Mouse (Mus musculus) heart, embryonic 14.5 days (tissue): ENCODE data around the gene Cacng2. TPM values are rescaled to one million over a fixed set of nuclear protein-coding genes. Genes with fewer than 3 reads are reported as not detected.
A peak's percentile ranks its signal among the peaks of the same experiment; 100 is the strongest.

Experiments used
- ATAC-seq: fragments of 200-750 bp; cut with Nextera tagmentation; 2 replicates; pipeline ENCODE4 v1.8.0; 2017; ENCODE audit warnings: low read depth, moderate TSS enrichment; ENCODE audit not compliant: insufficient number of reproducible peaks, insufficient read depth, low FRiP score
- H3K27ac ChIP-seq, 2 experiments: fragments of 200-500 bp in 1 of 2; fragments of 300-500 bp in 1 of 2; sonication (generic) in 1 of 2; replicated peaks in 1 of 2; 2 replicates each; pipeline ENCODE4 v1.5.1; 2012 to 2014; ENCODE audit warnings: low read depth in 2 of 2, low read length in 2 of 2, control low read depth in 1 of 2, mild to moderate bottlenecking in 1 of 2, mixed read lengths in 1 of 2; ENCODE audit not compliant: control insufficient read depth in 1 of 2, insufficient read depth in 1 of 2
- H3K27me3 ChIP-seq: fragments of 300-500 bp; sonication (generic); 2 replicates; pipeline ENCODE4 v1.6.1; 2014; ENCODE audit warnings: mild to moderate bottlenecking, low read length, control low read depth; ENCODE audit not compliant: control insufficient read depth, insufficient read depth
- H3K36me3 ChIP-seq: fragments of 300-500 bp; sonication (generic); 2 replicates; pipeline ENCODE4 v1.6.1; 2014; ENCODE audit warnings: mild to moderate bottlenecking, control low read depth, low read length, mixed read lengths; ENCODE audit not compliant: control insufficient read depth, insufficient read depth
- H3K4me1 ChIP-seq, 2 experiments: fragments of 200-500 bp in 1 of 2; fragments of 300-500 bp in 1 of 2; sonication (generic) in 1 of 2; 2 replicates each; pipeline ENCODE4 v1.6.1; 2012 to 2014; ENCODE audit warnings: low read length in 2 of 2, control low read depth in 1 of 2, mixed read lengths in 1 of 2; ENCODE audit not compliant: control insufficient read depth in 2 of 2, insufficient read depth in 2 of 2
- H3K4me2 ChIP-seq: fragments of 300-500 bp; sonication (generic); 2 replicates; pipeline ENCODE4 v1.6.1; 2014; ENCODE audit warnings: mild to moderate bottlenecking, low read length
- H3K4me3 ChIP-seq, 2 experiments: fragments of 200-500 bp in 1 of 2; fragments of 300-500 bp in 1 of 2; sonication (generic) in 1 of 2; 2 replicates each; pipeline ENCODE4 v1.5.1; 2012 to 2014; ENCODE audit warnings: low read length in 2 of 2, mild to moderate bottlenecking in 2 of 2, control low read depth in 1 of 2, low read depth in 1 of 2, moderate library complexity in 1 of 2; ENCODE audit not compliant: control insufficient read depth in 1 of 2, insufficient read depth in 1 of 2
- H3K9ac ChIP-seq: fragments of 300-500 bp; sonication (generic); 2 replicates; pipeline ENCODE4 v1.6.1; 2014; ENCODE audit warnings: mild to moderate bottlenecking, low read length
- H3K9me3 ChIP-seq: fragments of 300-500 bp; sonication (generic); 2 replicates; pipeline ENCODE4 v1.6.1; 2016; ENCODE audit warnings: low read length, control low read depth; ENCODE audit not compliant: control insufficient read depth
- WGBS: fragments of 180-500 bp; shearing (Covaris S2); extraction: QIAGEN DNeasy Blood & Tissue Kit; methylation state at CpG from one replicate; pipeline ENCODE4 v1.1.7; 2014; 5-methylcytosine and 5-hydroxymethylcytosine counted together
- polyA plus RNA-seq: library from polyadenylated mRNA; unstranded; fragments of >200 nt; fragmentation: Nextera tagmentation; extraction: Ambion mirVana; gene quantifications from 2 replicates; pipeline ENCODE4 v1.2.1, GENCODE M21; 2014

The Cacng2 gene
- polyA plus RNA-seq, 1 experiment from 2014 or later, result not detected

DNA sequence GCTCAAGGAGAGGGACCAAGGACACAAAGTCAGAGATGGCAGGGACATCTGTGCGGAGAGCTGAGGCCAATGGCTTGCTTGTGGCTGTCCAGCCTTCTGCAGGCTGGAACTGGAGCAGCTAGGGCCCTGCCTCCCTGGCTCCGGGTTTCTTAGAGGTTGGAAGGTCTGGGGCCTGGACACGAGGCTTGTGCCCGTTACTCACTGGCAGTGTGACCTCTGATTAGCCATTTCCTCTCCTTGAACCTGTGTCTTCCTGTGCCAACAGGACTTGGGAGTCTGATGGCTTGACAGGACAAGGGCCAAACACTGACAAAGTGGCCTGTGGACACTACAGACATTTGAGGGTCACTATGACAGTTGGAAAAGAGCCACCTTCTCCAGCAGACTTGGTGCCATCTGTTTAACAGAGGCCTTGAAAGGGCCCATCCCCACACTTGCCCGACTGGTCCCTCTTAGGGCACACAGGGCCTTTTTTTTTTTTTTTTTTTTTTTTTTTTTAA lies 138.6 kb downstream of the Cacng2 start:
- no peaks in the 10 kb centered on the region for H3K9me3 ChIP-seq
- no peak overlapping the region for H3K4me3 ChIP-seq
- H3K36me3 ChIP-seq, result no peaks in the 10 kb centered on the region
- no peak overlapping the region for H3K27ac ChIP-seq
- no peak for ATAC-seq
- no peak overlapping the region for H3K4me2 ChIP-seq
- no peak overlapping the region for H3K9ac ChIP-seq
- 52% methylated on average over 5 of the region's 5 CpGs for WGBS
- no peaks in the 10 kb centered on the region for H3K4me1 ChIP-seq
- no peaks in the 10 kb centered on the region; the same call in 1 of the 2 replicates for H3K27me3 ChIP-seq

DNA sequence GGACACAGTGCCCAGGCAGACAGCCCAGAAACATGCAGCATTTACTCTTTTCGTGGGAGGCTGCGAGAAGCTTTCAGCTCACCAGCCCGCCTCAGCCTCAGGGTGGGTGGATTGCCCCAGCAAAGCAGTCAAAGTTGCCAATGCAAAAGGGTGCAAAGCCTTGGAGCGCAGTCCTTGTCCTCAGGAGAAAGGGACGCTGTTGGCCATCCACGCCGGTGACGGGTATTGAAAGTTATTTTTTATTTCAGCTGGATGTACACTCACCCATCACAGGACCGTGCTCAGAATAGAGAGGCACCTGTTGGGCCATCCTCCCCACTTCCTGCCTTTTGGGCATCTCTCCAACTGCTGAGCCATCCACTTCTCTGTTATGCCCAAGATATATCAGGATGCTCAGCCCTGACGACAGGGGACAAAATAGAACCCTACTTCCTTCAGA lies 140.4 kb downstream of the Cacng2 start:
- 76% methylated on average over 10 of the region's 10 CpGs for WGBS
- no peak overlapping the region for H3K4me3 ChIP-seq
- H3K36me3 ChIP-seq, result no peaks in the 10 kb centered on the region
- no peaks in the 10 kb centered on the region; the same call in 1 of the 2 replicates for H3K27me3 ChIP-seq
- no peak overlapping the region for H3K27ac ChIP-seq
- H3K4me2 ChIP-seq, result no peak overlapping the region
- no peak for ATAC-seq
- no peak overlapping the region for H3K9ac ChIP-seq
- H3K4me1 ChIP-seq, result no peaks in the 10 kb centered on the region
- no peaks in the 10 kb centered on the region for H3K9me3 ChIP-seq

DNA sequence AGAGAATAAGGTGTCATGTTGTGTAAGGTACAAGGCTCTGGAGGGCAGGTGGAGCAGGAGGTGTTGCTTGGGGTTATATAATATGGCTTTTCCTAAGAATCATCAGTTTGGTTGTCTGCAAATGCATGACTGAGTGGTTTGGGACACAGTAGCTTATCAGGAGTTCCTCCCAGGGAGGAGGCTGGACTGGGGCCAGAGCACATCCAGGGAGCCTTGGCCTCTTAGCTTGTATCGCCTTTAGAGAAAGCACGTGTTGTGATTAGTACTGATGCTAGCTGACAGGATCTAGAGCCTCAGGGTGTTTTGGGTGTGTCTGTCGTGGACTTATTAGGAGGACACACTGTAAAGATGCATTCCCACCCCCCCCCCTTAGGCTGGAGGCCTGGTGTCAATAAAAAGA lies 142.2 kb downstream of the Cacng2 start:
- H3K4me3 ChIP-seq, result no peak overlapping the region
- no peak overlapping the region for H3K9ac ChIP-seq
- H3K27me3 ChIP-seq, result no peaks in the 10 kb centered on the region; the same call in 1 of the 2 replicates
- no peak overlapping the region for H3K4me2 ChIP-seq
- H3K4me1 ChIP-seq, result no peaks in the 10 kb centered on the region
- no peak overlapping the region for H3K27ac ChIP-seq
- no peaks in the 10 kb centered on the region for H3K36me3 ChIP-seq
- no peaks in the 10 kb centered on the region for H3K9me3 ChIP-seq
- ATAC-seq, result no peak
- 50% methylated on average over 3 of the region's 3 CpGs for WGBS

DNA sequence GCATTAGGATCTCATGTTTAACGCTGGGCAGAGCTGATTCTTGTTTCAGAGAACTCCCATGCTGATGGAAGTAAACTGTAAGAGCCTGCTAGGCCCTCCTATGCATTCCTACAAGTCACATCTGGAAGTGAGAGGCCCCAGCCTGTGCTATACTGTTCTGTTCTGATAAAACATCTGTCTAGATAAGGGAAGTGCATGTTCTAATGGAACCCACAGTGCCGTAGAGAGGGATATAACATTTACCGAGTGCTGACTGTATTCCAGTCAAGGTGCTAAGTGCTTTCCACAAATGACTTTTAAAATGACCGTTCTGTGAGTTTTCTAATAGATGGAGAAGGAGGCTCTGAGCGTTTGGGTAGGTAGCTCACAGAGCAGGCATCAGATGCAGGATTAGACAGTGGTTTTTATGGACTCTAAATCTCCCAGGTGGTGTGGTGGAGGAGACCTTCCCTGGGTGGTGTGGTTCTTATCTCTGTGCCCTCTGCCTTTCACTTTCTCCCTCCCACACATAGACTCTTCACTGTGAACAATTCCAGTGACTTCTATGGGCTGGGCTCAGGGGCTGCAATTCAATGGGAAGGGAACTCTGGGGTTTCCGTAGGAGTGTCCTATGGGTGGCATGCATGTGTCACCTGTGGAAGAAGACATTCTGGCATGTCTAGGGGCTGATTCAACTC lies 145.5 kb downstream of the Cacng2 start:
- no peak overlapping the region for H3K4me3 ChIP-seq
- 59% methylated on average over 6 of the region's 6 CpGs for WGBS
- H3K4me2 ChIP-seq, result no peak overlapping the region

DNA sequence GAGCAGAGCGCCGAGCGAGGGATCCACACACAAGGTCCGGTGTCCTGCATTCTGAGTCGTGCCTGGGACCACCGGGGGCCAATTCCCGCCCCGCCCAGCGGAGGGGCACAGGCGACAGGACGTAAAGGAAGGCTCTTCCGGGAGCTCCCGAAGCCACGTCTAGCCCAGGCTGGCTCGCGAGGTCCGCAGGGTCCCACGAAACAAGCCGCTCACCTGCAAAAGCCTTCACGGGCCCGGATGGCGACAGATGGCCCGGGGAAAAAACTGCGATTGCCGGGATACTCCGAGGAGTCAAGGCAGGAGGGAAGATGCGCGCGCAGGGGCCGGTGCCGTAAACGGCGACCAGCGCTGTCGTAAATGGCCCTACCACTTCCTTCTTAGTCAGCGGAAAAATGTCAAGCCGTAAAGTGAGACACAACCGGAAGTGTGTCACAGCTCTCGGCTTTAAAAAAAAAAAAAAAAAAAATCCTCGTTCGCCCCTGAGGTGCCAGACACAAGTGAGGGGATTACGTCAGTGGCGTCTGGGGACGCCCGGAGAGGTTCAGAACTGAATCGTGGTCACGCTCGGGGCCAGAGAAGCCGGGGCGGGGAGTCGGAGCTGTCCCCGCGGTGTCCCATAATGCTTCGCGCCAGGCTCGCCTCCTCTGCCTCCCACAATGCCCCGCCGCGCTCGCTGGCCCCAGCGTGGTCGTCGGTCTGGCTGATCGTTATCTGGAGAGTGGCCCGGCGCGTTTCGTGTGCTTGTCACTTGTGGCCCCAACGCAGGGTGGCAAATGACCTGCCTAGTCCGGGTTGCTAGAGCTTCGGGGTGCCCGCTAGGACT lies 149.1 kb downstream of the Cacng2 start, which contains the start of gene Eif3d:
TSS of gene Eif3d (minus strand) at position 344 of the 823 bp plus-strand sequence.
- Histone ChIP-seq H3K4me1 (peaks cover 3 to 11% of the 10 kb centered on the region in 2 experiments), H3K4me2 (peak within 1 kb of the TSS; percentile 97), H3K9ac (peak within 1 kb of the TSS; percentile 99), H3K4me3 (peak within 1 kb of the TSS; percentile 79 to 94), H3K9me3 (no peaks in the 10 kb centered on the region), H3K27ac (peak within 1 kb of the TSS; percentile 99 to 100), H3K36me3 (peaks cover 30% of the 10 kb centered on the region), H3K27me3 (no peaks in the 10 kb centered on the region)
- under 1% methylated on average over 72 of the region's 72 CpGs for WGBS
- peak; percentile 86 for ATAC-seq

More for the DNA sequence above, 145.5 kb downstream of the Cacng2 start:
- peaks cover under 1 to 6% of the 10 kb centered on the region in 2 experiments; a peak in 3 of 4 replicates for H3K4me1 ChIP-seq
- H3K27me3 ChIP-seq, result no peaks in the 10 kb centered on the region
- H3K27ac ChIP-seq, result no peak overlapping the region
- H3K9me3 ChIP-seq, result no peaks in the 10 kb centered on the region
- ATAC-seq, result no peak
- H3K9ac ChIP-seq, result no peak overlapping the region
- no peaks in the 10 kb centered on the region for H3K36me3 ChIP-seq

DNA sequence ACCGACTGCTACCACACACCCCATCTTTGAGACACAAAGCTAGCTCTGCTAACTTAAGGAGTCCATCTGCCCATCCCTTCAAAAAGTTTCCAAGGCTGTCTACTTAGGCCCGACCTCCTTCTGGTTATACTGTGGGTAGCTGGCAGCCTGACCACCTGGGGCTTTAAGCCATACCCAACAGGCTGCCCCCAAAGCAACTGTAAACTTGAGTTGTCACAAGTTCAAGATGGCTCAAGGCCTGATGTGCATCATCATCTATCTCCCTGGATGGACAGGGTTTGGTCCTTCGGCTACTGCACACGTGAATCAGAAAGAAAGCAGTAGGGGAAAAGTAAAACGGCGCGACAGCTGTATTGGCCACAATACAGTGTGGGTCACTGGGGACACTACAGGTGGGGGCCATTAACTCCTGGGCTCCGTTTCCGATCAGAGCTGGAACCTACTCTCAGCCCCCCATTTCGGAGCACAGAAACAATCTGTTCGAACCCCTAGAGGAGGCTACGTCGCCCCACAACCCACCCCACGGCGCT lies 149.8 kb downstream of the Cacng2 start:
- H3K9me3 ChIP-seq, result no peaks in the 10 kb centered on the region
- H3K4me3 ChIP-seq, result peak overlapping the region; percentile 79 to 94
- peak overlapping the region; percentile 99 for H3K9ac ChIP-seq
- H3K36me3 ChIP-seq, result peaks cover 37% of the 10 kb centered on the region
- H3K27me3 ChIP-seq, result no peaks in the 10 kb centered on the region
- H3K4me2 ChIP-seq, result peak overlapping the region; percentile 97
- H3K4me1 ChIP-seq, result peaks cover 3 to 11% of the 10 kb centered on the region in 2 experiments
- H3K27ac ChIP-seq, result peak overlapping the region; percentile 78 to 99
- no peak for ATAC-seq
- WGBS, result under 1% methylated on average over 15 of the region's 15 CpGs

DNA sequence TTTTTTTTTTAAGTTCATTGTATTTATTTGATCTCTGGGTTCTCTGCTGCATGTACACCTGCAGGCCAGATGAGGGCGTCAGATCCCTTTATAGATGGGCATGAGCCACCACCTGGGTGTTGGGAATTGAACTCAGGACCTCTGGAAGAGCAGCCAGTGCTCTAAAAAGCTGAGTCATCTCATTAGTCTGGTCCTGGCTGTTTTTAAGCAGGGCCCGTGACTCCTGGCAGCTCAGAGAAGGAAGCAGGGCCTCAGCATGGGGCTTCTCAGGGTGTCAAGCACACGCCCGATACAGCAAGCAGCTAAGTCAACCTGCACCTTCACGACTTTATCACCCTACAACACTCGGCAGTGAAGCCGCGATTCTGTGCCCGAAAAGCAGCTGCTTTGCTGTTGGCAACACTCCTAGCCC lies 154.7 kb downstream of the Cacng2 start:
- Histone ChIP-seq H3K9me3 (no peaks in the 10 kb centered on the region), H3K4me3 (no peak overlapping the region), H3K36me3 (peaks cover 86% of the 10 kb centered on the region), H3K27ac (no peak overlapping the region), H3K27me3 (no peaks in the 10 kb centered on the region), H3K9ac (no peak overlapping the region), H3K4me1 (peaks cover 3 to 11% of the 10 kb centered on the region in 2 experiments), H3K4me2 (no peak overlapping the region)
- 81% methylated on average over 9 of the region's 9 CpGs for WGBS
- ATAC-seq, result no peak
